Mouse (Mus musculus) frontal cortex, postnatal 14 days (tissue): ENCODE data around the gene Abhd16a.

Source experiments
- DNase-seq, 2 experiments: peaks; one replicate each; pipeline ENCODE4 v3.0.0; 2022; ENCODE audit warnings: low spot score in 2 of 2

The Abhd16a gene

DNA sequence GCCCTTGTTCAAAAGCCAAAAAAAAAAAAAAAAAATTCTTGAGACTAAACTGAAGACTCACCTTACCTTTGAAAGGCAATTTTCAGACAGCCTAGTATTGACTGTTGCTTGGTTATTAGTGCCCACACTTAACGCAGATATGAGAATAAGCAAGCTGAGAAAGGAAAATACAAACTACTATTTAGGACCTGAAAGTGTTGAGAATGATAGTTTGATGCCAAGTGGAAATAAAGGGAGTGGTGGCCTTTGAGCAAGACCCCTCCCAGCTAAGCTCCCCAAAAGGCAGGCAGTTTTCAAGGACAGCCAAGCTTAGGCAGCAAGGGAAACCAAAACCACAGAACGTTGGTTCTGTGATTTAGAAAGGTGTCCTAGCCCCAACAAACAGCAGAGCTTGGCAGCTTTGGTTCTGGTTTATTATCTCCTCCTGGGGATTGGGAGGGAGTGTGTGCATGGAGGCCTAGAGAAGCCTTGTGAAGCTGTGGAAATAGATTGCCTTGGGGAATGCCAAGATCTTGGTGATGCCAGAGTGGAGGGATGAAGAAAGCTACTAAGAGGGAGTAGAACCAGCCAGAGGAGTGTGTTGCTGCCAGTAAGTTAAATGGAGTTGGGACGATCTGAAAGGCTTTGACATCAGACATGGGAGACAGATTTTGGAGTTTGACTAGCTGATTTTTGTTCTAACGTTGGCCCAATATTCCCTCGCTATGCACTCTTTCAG lies 59.0 kb downstream of the Abhd16a start:
- no peak for DNase-seq

DNA sequence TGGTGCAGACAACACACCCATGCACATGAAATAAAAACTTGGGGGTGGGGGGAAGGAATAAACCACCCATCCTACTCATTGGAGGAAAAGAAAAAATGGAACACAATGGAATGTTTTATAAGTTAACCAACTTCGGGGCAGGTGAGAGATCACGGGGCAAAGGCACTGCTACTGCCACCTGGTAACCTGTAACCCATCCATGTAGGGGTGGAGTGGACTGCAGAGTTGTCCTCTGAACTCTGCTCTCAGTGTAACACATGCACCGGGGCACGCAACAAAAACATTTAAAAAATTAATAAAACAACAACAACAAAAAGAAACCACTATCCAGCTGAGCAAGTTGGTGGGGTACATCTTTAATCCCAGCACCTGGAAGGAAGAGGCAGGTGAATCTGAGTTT lies 63.1 kb downstream of the Abhd16a start:
- no peak for DNase-seq
